Mouse (Mus musculus): Measurements from ENCODE around the gene Bmp5. TPM values are rescaled to one million over a fixed set of nuclear protein-coding genes. Genes with fewer than 3 reads are reported as not detected.

Gene Bmp5
- total and polyA plus RNA-seq, 3 experiments = not detected

GRCm38 (mm10) chr9:75898022-75898421, 122.9 kb downstream of the Bmp5 start:
- Histone ChIP-seq H3K4me3 (ENCODE audit: control insufficient read depth in 1 of 2, insufficient read depth in 1 of 2, low read depth in 2 of 2, low read length in 2 of 2) (no peak overlapping the region), H3K27ac (ENCODE audit: control insufficient read depth, low read depth, low read length) (no peak overlapping the region), H3K36me3 (ENCODE audit: control insufficient read depth in 1 of 2, insufficient read depth in 2 of 2, low read length in 2 of 2) (no peaks in the 10 kb centered on the region), H3K79me2 (ENCODE audit: control insufficient read depth, insufficient read depth, low read length, poor library complexity) (no peaks in the 10 kb centered on the region), H3K27me3 (ENCODE audit: control insufficient read depth in 1 of 2, insufficient read depth in 2 of 2, low read length in 2 of 2) (no peaks in the 10 kb centered on the region), H3K9ac (ENCODE audit: control insufficient read depth, low read depth, low read length, poor library complexity, severe bottlenecking) (no peak overlapping the region), H3K4me1 (ENCODE audit: control insufficient read depth in 1 of 2, insufficient read depth in 2 of 2, low read length in 2 of 2) (no peaks in the 10 kb centered on the region), H3K9me3 (replicated peaks; ENCODE audit: insufficient read depth, low read length) (no peaks in the 10 kb centered on the region)
- TF ChIP-seq JUND (IDR thresholded peaks at IDR 0.05; ENCODE audit: low read depth, low read length) = no peak
- TF ChIP-seq ZKSCAN1 (IDR thresholded peaks at IDR 0.05; ENCODE audit: low read depth, low read length) = no peak
- TF ChIP-seq EP300 (IDR thresholded peaks at IDR 0.05; ENCODE audit: low read depth in 1 of 2, low read length in 2 of 2) = no peak
- TF ChIP-seq ZNF384 (IDR thresholded peaks at IDR 0.05; ENCODE audit: low read depth, low read length) = no peak
- no peak for TF ChIP-seq E2F4 (IDR thresholded peaks at IDR 0.05; ENCODE audit: borderline replicate concordance, low read depth, low read length)
- TF ChIP-seq USF2 (IDR thresholded peaks at IDR 0.05; ENCODE audit: borderline replicate concordance in 1 of 2, insufficient read depth in 1 of 2, low read depth in 1 of 2, low read length in 2 of 2) = no peak
- no peak for TF ChIP-seq ETS1 (IDR thresholded peaks at IDR 0.05; ENCODE audit: low read depth, low read length)
- no peak for TF ChIP-seq MEF2A (IDR thresholded peaks at IDR 0.05; ENCODE audit: extremely low read depth, insufficient replicate concordance, low read depth, low read length, poor library complexity, severe bottlenecking)
- no peak for TF ChIP-seq MAZ (IDR thresholded peaks at IDR 0.05; ENCODE audit: low read depth, low read length)
- TF ChIP-seq TCF12 (IDR thresholded peaks at IDR 0.05; ENCODE audit: low read depth, low read length) = no peak
- TF ChIP-seq NRF1 (IDR thresholded peaks at IDR 0.05; ENCODE audit: insufficient read depth, low read depth, low read length, poor library complexity, severe bottlenecking) = no peak
- TF ChIP-seq GABPA (IDR thresholded peaks at IDR 0.05; ENCODE audit: low read depth, low read length) = no peak
- no peak for TF ChIP-seq RCOR1 (IDR thresholded peaks at IDR 0.05; ENCODE audit: low read depth, low read length)
- DNase-seq (ENCODE audit: low read depth, low spot score) = no peak

DNA sequence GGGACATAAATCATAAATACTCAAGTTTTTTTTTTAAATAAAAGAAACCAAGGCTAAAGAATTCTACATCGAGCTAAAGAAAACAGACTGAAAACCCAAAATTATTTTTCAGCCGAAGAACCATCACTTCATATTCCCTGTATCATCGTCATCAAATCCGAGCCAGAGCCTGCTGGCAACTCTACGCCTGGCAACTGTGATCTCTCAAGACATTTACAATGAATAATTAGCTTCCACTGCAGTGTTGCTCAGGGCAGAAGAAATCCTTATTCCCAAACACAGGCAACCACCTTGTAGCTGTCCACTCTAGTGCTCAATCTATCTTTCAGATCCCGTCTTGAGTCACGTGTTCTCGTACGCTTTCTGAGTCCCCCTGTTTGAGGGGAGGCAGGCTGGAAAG, 126.1 kb downstream of the Bmp5 start:
- H3K36me3 ChIP-seq (ENCODE audit: control insufficient read depth in 1 of 2, insufficient read depth in 2 of 2, low read length in 2 of 2) = no peaks in the 10 kb centered on the region
- H3K27ac ChIP-seq (ENCODE audit: control insufficient read depth, low read depth, low read length) = no peak overlapping the region
- no peaks in the 10 kb centered on the region for H3K4me1 ChIP-seq (ENCODE audit: control insufficient read depth in 1 of 2, insufficient read depth in 2 of 2, low read length in 2 of 2)
- no peaks in the 10 kb centered on the region for H3K9me3 ChIP-seq (replicated peaks; ENCODE audit: insufficient read depth, low read length)
- no peaks in the 10 kb centered on the region for H3K27me3 ChIP-seq (ENCODE audit: control insufficient read depth in 1 of 2, insufficient read depth in 2 of 2, low read length in 2 of 2)
- no peak for DNase-seq (ENCODE audit: low read depth, low spot score)
- no peak overlapping the region for H3K9ac ChIP-seq (ENCODE audit: control insufficient read depth, low read depth, low read length, poor library complexity, severe bottlenecking)
- H3K4me3 ChIP-seq (ENCODE audit: control insufficient read depth in 1 of 2, insufficient read depth in 1 of 2, low read depth in 2 of 2, low read length in 2 of 2) = no peak overlapping the region
- TF ChIP-seq TBP (IDR thresholded peaks at IDR 0.05; ENCODE audit: low read depth, low read length) = no peak
- TF ChIP-seq POLR2A (IDR thresholded peaks at IDR 0.05; ENCODE audit: control insufficient read depth in 1 of 2, insufficient read depth in 1 of 2, low read depth in 1 of 2, low read length in 2 of 2, poor library complexity in 1 of 2) = no peak
- TF ChIP-seq EP300 (IDR thresholded peaks at IDR 0.05; ENCODE audit: low read depth in 1 of 2, low read length in 2 of 2) = no peak
- TF ChIP-seq KAT2A (conservative IDR thresholded peaks at IDR 0.05; ENCODE audit: low read depth, low read length) = no peak
- no peak for TF ChIP-seq E2F4 (IDR thresholded peaks at IDR 0.05; ENCODE audit: borderline replicate concordance, low read depth, low read length)
- TF ChIP-seq TCF12 (IDR thresholded peaks at IDR 0.05; ENCODE audit: low read depth, low read length) = no peak
- no peak for TF ChIP-seq ZMIZ1 (IDR thresholded peaks at IDR 0.05; ENCODE audit: low read depth, low read length)
- no peak for TF ChIP-seq TAL1 (IDR thresholded peaks at IDR 0.05; ENCODE audit: low read length)
- TF ChIP-seq POLR2AphosphoS2 (IDR thresholded peaks at IDR 0.05; ENCODE audit: low read length) = no peak
- TF ChIP-seq CTCF (IDR thresholded peaks at IDR 0.05 in 2 of 3, conservative IDR thresholded peaks at IDR 0.05 in 1 of 3; ENCODE audit: control insufficient read depth in 1 of 3, insufficient read depth in 1 of 3, low read depth in 2 of 3, low read length in 3 of 3, poor library complexity in 1 of 3, severe bottlenecking in 1 of 3) = no peak
- TF ChIP-seq BHLHE40 (IDR thresholded peaks at IDR 0.05; ENCODE audit: borderline replicate concordance, low read depth, low read length) = no peak
- TF ChIP-seq MYC (IDR thresholded peaks at IDR 0.05; ENCODE audit: low read depth, low read length) = no peak
- no peak for TF ChIP-seq ELF1 (IDR thresholded peaks at IDR 0.05; ENCODE audit: low read depth, low read length)
- no peak for TF ChIP-seq UBTF (IDR thresholded peaks at IDR 0.05; ENCODE audit: borderline replicate concordance, insufficient read depth, low read depth, low read length)
- TF ChIP-seq RCOR1 (IDR thresholded peaks at IDR 0.05; ENCODE audit: low read depth, low read length) = no peak
- no peak for TF ChIP-seq USF2 (IDR thresholded peaks at IDR 0.05; ENCODE audit: borderline replicate concordance in 1 of 2, insufficient read depth in 1 of 2, low read depth in 1 of 2, low read length in 2 of 2)
- TF ChIP-seq RAD21 (IDR thresholded peaks at IDR 0.05; ENCODE audit: low read depth, low read length) = no peak
- TF ChIP-seq POLR2AphosphoS5 (IDR thresholded peaks at IDR 0.05; ENCODE audit: borderline replicate concordance, low read depth, low read length) = no peak
- H3K79me2 ChIP-seq (ENCODE audit: control insufficient read depth, insufficient read depth, low read length, poor library complexity) = no peaks in the 10 kb centered on the region

Measured in MEL (cell line).